Mouse (Mus musculus) frontal cortex, postnatal 14 days (tissue): ENCODE measurements around the gene Dnah7c.
"Not testable (repeated sequence)": the region's sequence is repeated elsewhere in the genome, so short reads cannot be mapped to it uniquely, and the experiment has no call there.

Source experiments
- DNase-seq, 2 experiments: peaks; one replicate each; pipeline ENCODE4 v3.0.0; 2022; ENCODE audit warnings: low spot score in 2 of 2

Dnah7c gene

GRCm38 (mm10) chr1:46425137-46425925 lies at the start of gene Dnah7c:
TSS of gene Dnah7c (plus strand) at chr1:46425592.
- DNase-seq, result no peak

DNA sequence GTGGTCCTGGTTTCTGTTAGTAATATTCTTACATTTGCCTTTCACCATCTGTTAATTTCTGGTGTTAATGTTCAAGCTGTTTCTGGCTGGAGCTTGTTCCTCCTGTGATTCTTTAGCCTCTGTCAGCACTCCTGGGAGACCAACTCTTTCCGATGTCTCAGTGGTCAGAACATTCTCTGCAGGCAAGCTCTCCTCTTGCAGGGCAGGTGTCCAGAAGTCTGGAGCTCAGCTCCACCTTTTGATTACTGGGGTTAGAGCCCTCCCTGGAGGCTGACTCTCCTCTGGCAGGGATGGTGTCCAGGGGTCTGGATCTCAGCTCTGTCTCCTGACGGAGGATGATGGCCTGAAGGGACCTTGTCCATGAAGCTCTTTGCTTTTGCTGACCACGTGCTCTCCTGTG lies 44.8 kb upstream of the Dnah7c start:
- not testable (repeated sequence) for DNase-seq

- not testable (repeated sequence) for DNase-seq
These were observed 30.6 kb upstream of the Dnah7c start for GRCm38 (mm10) chr1:46394681-46395297.

- DNase-seq, result no peak
These were observed 16.9 kb upstream of the Dnah7c start for GRCm38 (mm10) chr1:46408324-46409115.

- DNase-seq, result not testable (repeated sequence)
These were observed 10.6 kb upstream of the Dnah7c start for GRCm38 (mm10) chr1:46414798-46415197.

DNA sequence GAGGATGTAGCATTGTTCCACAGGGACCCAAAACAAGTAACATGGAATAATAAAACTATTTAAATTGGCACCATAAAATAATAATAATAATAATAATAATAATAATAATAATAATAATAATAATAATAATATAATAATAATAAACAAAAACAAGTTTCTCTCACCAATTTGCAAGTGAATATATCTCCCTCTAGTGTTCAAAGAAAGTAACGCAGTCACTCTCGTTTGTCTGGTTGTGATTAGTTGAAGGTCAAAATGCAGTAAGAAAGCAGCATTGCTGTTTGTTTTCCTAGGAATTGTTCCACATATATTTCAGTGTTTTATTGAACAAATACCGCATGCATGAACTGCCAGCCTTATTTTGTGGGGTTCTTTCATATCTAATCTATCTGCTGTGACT lies 8.4 kb upstream of the Dnah7c start:
- DNase-seq, result not testable (repeated sequence)

GRCm38 (mm10) chr1:46418966-46419365 lies 6.4 kb upstream of the Dnah7c start:
- DNase-seq, result not testable (repeated sequence)

GRCm38 (mm10) chr1:46428401-46428800 lies 3.0 kb downstream of the Dnah7c start:
- DNase-seq, result no peak

GRCm38 (mm10) chr1:46514671-46515070 lies 89.3 kb downstream of the Dnah7c start:
- not testable (repeated sequence) for DNase-seq

GRCm38 (mm10) chr1:46521032-46521431 lies 95.6 kb downstream of the Dnah7c start:
- no peak for DNase-seq

GRCm38 (mm10) chr1:46526537-46526936 lies 101.1 kb downstream of the Dnah7c start:
- DNase-seq, result not testable (repeated sequence)

DNA sequence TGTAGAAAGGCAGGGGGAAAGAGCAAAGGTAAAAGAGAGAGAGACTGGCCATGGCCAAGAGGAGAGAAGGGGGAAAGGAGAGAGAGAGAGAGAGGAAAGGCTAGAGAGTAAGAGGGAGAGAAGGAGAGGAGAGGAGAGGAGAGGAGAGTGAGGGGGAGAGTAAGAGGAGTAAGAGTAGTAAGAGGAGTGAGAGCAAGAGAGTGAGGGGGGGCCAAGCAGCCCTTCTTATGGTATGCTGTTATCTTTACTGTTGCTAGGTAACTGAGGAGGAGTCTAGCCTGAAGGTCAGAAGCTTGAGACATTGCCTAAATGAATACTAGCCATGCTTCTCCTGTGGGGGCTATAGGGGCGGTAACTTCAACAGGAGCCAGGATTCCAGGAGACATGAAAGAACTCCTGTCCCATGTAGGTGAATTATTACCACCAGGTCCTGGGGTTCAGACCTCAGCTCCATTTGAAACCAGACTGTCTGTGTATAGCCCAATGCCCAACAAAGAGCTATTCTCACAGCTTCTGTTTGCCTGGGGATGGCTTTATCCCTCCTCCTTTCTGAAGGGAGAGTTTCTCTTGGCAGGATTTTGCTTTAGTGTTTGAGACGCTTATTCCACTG lies 119.5 kb downstream of the Dnah7c start:
- no peak for DNase-seq

DNA sequence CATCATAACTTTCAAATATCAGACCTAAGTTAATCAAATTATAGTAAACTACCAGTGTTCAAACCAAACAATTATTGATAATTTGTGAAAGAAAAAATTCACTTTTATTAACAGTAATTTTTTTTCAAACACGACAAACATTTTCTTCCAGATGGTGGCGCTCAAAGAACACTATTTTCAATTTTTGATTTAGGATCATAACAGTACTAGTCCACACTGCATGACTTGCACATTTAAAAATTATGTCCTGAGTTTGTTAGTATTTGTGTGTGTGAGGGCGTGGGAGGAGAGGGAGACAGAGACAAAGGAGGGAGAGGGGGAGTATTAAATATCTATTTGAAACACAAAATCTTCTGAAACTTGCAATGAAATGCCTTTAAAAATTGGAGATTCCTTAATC lies 155.0 kb downstream of the Dnah7c start:
- no peak for DNase-seq

DNA sequence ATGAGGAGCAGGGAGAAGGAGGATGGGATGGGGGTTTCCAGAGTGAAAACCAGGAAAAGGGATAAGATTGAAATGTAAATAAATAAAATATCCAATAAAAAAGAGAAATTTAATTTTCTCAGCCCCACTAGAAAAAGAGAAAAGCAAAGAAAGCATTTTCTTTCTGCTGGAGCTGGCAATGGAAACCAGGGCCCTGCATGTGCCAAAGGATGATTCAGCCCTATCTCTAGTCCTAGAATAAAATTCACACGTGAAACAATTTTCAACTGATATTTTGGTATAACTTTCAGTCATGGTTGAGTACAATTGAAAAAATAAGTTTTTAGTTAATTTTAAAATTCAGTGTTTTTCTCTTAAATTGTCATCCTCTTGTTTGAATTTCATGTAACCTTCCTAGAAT lies 168.4 kb downstream of the Dnah7c start:
- DNase-seq, result not testable (repeated sequence)

GRCm38 (mm10) chr1:46596343-46596742 lies 171.0 kb downstream of the Dnah7c start:
- DNase-seq, result not testable (repeated sequence)

DNA sequence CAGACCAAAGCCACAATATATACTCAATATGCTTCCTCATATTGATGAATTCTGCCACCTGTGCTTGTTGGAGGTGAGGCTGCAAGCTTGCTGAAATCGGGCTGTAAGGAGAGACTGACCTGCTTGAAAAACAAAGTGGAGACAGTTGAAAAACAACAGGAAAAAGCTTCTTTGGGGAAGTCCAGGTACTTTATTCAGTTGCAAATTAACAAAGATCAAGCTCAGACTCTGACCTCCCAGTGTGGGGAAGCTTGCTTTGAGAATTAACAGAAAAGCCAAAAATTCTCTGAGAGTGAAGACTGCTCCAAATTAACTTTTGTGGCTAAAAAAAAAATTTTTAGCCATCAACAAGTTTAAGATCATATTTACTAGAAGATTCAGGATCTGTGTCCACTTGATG lies 194.9 kb downstream of the Dnah7c start:
- no peak for DNase-seq

DNA sequence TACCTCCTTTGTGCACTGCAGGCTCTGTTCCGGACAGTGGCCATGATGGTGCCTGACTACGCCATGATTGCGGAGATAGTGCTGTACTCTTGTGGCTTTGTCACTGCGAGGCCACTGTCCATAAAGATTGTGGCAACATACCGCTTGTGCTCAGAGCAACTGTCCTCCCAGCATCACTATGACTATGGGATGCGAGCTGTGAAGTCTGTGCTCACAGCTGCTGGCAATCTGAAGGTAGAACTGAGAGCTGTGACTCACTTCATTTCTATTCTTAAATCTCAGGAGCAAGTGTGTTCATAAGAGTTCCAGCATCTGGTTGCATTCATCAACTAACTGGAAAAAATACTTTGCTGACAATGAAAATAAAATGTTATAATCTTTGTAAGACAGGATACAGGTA lies 200.5 kb downstream of the Dnah7c start:
- not testable (repeated sequence) for DNase-seq

DNA sequence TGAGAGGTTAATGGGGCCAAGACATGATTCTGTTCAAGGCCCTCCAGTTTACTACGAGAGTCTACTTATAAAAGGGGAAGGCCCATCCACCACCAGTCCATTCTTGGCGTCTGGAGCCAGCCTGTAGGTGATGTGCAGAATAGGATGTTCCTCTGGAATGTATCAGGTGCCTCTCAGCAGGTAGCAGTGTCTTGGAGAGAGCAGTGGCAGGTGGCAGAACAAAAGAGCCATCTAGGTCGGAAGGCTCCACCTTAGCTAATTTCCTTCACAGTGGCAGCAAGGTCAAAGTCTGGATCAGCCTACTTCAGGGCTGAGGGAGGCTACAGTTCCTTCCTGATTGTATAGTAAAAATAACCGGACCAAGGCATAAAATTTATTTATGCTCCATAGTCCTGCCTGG lies 224.4 kb downstream of the Dnah7c start:
- not testable (repeated sequence) for DNase-seq

- not testable (repeated sequence) for DNase-seq
These were observed 227.3 kb downstream of the Dnah7c start for GRCm38 (mm10) chr1:46652721-46653120.

- DNase-seq, result not testable (repeated sequence)
These were observed 299.4 kb downstream of the Dnah7c start for GRCm38 (mm10) chr1:46724810-46725209.

DNA sequence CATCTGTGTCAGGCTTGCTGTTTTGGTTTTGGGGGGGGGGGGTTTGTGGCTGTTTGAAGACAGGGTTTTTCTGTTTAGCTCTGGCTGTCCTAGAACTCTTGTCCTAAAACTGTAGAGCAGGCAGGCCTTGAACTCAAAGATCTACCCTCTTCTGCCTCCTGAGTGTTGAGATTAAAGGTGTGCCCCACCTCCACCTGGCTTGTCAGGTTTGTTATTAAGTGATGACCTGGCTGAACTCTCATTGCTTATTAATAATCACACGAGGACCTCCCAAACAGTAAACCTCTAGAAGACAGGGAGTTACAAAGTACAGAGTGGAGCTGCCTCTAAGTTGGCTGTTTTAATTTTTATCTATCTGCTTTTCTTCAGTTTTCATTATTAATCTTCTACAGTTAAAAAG lies 299.9 kb downstream of the Dnah7c start:
- no peak for DNase-seq

DNA sequence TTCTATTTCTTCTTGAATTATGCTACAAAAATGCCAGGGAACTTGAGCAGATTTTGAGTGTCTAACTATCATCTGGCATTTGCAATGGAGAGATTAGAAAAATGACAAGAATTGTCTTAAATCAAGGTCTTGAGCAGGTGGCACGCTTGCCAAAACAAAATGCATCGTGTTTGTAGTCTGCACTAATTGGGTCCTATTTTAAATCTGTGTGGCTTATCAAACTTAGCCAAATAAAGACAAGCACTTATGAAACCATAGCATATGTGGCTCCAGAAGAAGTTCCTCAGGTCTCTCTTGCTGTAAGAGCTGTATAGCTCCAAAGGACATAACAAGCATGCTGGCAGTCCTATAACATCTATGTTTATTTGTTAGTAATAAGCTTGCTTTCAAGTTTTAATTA lies 300.3 kb downstream of the Dnah7c start:
- not testable (repeated sequence) for DNase-seq
